Mouse (Mus musculus) heart, embryonic 12.5 days (tissue): ENCODE data around the gene Zfp362. TPM values are rescaled to one million over a fixed set of nuclear protein-coding genes. Genes with fewer than 3 reads are reported as not detected.

Experiments
- ATAC-seq: fragments of 200-750 bp; cut with Nextera tagmentation; 2 replicates; pipeline ENCODE4 v1.8.0; 2017; ENCODE audit warnings: moderate TSS enrichment, moderate library complexity; ENCODE audit not compliant: insufficient number of reproducible peaks, low FRiP score
- H3K27ac ChIP-seq: fragments of 300-500 bp; sonication (generic); 2 replicates; pipeline ENCODE4 v1.5.1; 2016; ENCODE audit warnings: mild to moderate bottlenecking, moderate library complexity; ENCODE audit not compliant: poor library complexity, severe bottlenecking
- H3K27me3 ChIP-seq: fragments of 300-500 bp; sonication (generic); replicated peaks from 2 replicates; pipeline ENCODE4 v1.6.1; 2016; ENCODE audit warnings: mild to moderate bottlenecking, moderate library complexity
- H3K36me3 ChIP-seq: fragments of 300-500 bp; sonication (generic); 2 replicates; pipeline ENCODE4 v1.6.1; 2016; ENCODE audit warnings: mild to moderate bottlenecking, moderate library complexity
- H3K4me1 ChIP-seq: fragments of 300-500 bp; sonication (generic); replicated peaks from 2 replicates; pipeline ENCODE4 v1.6.1; 2016; ENCODE audit warnings: mild to moderate bottlenecking
- H3K4me2 ChIP-seq: fragments of 300-500 bp; sonication (generic); 2 replicates; pipeline ENCODE4 v1.6.1; 2016; ENCODE audit warnings: mild to moderate bottlenecking, moderate library complexity
- H3K4me3 ChIP-seq: fragments of 300-500 bp; sonication (generic); 2 replicates; pipeline ENCODE4 v1.5.1; 2016; ENCODE audit warnings: mild to moderate bottlenecking
- H3K9ac ChIP-seq: fragments of 300-500 bp; sonication (generic); 2 replicates; pipeline ENCODE4 v1.6.1; 2016; ENCODE audit warnings: mild to moderate bottlenecking, moderate library complexity
- H3K9me3 ChIP-seq: fragments of 300-500 bp; sonication (generic); replicated peaks from 2 replicates; pipeline ENCODE4 v1.6.1; 2016; ENCODE audit warnings: mild to moderate bottlenecking, moderate library complexity
- WGBS: fragments of 180-500 bp; shearing (Covaris S2); methylation state at CpG from one replicate; pipeline ENCODE4 v1.1.7; 2016; 5-methylcytosine and 5-hydroxymethylcytosine counted together
- polyA plus RNA-seq: library from polyadenylated mRNA; unstranded; fragments of >200 nt; fragmentation: Nextera tagmentation; extraction: Ambion mirVana; gene quantifications from 2 replicates; pipeline ENCODE4 v1.2.1, GENCODE M21; 2016

The Zfp362 gene
- polyA plus RNA-seq, 1 experiment from 2014 or later, result 21.3 TPM

DNA sequence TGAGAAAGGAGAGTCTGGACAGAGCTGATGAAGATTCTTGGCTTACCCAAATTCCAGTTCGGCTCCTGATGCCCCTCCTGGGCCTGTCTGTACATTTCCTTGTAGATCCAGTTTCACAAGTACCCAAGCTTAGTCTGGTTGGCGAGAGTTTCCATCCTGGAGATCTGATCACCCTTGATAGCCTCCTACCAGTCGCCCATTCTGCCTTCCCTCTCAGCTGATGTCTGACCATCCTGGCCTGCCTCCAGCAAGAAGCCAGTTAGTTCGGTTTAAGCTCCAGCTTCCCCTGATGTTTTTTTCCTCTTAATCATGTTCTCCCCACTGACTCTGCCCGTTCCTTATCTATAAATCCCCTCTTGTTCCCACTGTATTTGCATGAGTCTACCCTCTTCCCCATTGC, 32.4 kb upstream of the Zfp362 start:
- Histone ChIP-seq H3K36me3 (no peaks in the 10 kb centered on the region), H3K9me3 (no peaks in the 10 kb centered on the region), H3K27ac (peak overlapping the region; percentile 91), H3K9ac (no peak overlapping the region), H3K4me2 (no peak overlapping the region), H3K4me3 (no peak overlapping the region), H3K27me3 (no peaks in the 10 kb centered on the region), H3K4me1 (peaks cover 38% of the 10 kb centered on the region)
- 31% methylated on average over 5 of the region's 5 CpGs for WGBS
- no peak for ATAC-seq

- H3K36me3 ChIP-seq, result no peaks in the 10 kb centered on the region
- H3K27me3 ChIP-seq, result no peaks in the 10 kb centered on the region
- 64% methylated on average over 3 of the region's 3 CpGs for WGBS
- no peak overlapping the region for H3K27ac ChIP-seq
- no peak overlapping the region for H3K9ac ChIP-seq
- H3K4me3 ChIP-seq, result no peak overlapping the region
- no peak for ATAC-seq
- H3K9me3 ChIP-seq, result 0 out of 2 replicates have a peak, but pooled peaks cover 3% of the 10 kb centered on the region
- no peak overlapping the region for H3K4me2 ChIP-seq
- no peaks in the 10 kb centered on the region for H3K4me1 ChIP-seq
These were observed 18.3 kb upstream of the Zfp362 start for GRCm38 (mm10) chr4:128824131-128824530.

- no peak for ATAC-seq
- H3K36me3 ChIP-seq, result no peaks in the 10 kb centered on the region
- 60% methylated on average over 12 of the region's 12 CpGs for WGBS
These were observed 14.7 kb upstream of the Zfp362 start for GRCm38 (mm10) chr4:128820568-128820967.

DNA sequence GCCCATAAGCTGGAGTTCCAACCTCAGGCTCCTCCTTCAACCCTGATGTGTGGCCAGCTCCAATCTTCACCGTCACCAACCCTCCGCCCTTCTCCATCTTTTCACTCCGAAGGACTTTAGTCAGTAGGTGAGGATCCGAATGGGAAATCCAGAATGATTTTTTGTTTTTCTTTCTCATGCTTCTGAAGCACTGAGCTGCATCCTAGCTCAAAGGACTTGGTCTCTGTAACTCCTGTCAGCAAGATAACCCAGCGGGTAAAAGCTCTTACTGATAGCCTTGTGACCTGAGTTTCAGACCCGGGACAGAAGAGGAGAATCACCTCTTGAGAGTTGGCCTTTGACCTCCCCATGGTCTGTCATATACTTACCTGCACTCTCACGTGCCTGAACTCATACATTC, 11.2 kb upstream of the Zfp362 start:
- Histone ChIP-seq H3K4me2 (no peak overlapping the region), H3K27me3 (no peaks in the 10 kb centered on the region), H3K36me3 (no peaks in the 10 kb centered on the region), H3K4me1 (peaks cover 6% of the 10 kb centered on the region), H3K9me3 (no peaks in the 10 kb centered on the region), H3K9ac (no peak overlapping the region), H3K27ac (no peak overlapping the region), H3K4me3 (no peak overlapping the region)
- WGBS, result 26% methylated on average over 7 of the region's 7 CpGs
- no peak for ATAC-seq

More at GRCm38 (mm10) chr4:128820568-128820967, 14.7 kb upstream of the Zfp362 start:
- H3K4me2 ChIP-seq, result no peak overlapping the region
- H3K27ac ChIP-seq, result no peak overlapping the region
- H3K27me3 ChIP-seq, result no peaks in the 10 kb centered on the region
- H3K9me3 ChIP-seq, result no peaks in the 10 kb centered on the region
- H3K9ac ChIP-seq, result no peak overlapping the region
- no peak overlapping the region for H3K4me3 ChIP-seq
- 0 out of 2 replicates have a peak, but pooled peaks cover 2% of the 10 kb centered on the region for H3K4me1 ChIP-seq

GRCm38 (mm10) chr4:128811382-128812056, 5.7 kb upstream of the Zfp362 start:
- Histone ChIP-seq H3K27me3 (no peaks in the 10 kb centered on the region), H3K4me1 (peaks cover 11% of the 10 kb centered on the region), H3K4me2 (peak overlapping the region; percentile 68), H3K36me3 (no peaks in the 10 kb centered on the region), H3K9me3 (no peaks in the 10 kb centered on the region), H3K9ac (peak overlapping the region; percentile 73), H3K4me3 (peak overlapping the region; percentile 54), H3K27ac (no peak overlapping the region)
- WGBS, result 14% methylated on average over 16 of the region's 16 CpGs
- ATAC-seq, result peak; percentile 90

DNA sequence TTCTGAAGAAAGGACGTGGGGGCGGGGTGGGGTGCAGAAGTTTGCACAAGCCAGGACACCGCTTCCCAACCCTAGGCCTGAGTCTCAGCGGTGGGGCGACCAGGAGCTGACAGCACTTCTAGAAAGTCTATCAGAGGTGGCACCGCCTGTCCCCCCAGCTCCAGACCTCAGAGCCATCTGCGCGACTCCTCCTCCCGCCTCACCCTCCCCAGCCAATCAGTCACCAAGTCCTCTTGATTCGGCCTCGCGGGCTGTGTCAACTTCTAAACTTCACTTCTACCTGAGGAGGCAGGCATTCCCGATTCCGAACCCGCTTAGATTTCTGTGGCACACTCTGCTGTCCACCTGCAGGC, 958 bp upstream of the Zfp362 start:
- 1% methylated on average over 15 of the region's 15 CpGs for WGBS
- Histone ChIP-seq H3K27ac (peak overlapping the region; percentile 97), H3K36me3 (no peaks in the 10 kb centered on the region), H3K9ac (peak overlapping the region; percentile 99), H3K27me3 (no peaks in the 10 kb centered on the region), H3K4me1 (peaks cover 37% of the 10 kb centered on the region), H3K4me2 (peak overlapping the region; percentile 91), H3K9me3 (no peaks in the 10 kb centered on the region), H3K4me3 (peak overlapping the region; percentile 100)
- peak; percentile 72 for ATAC-seq

- Histone ChIP-seq H3K36me3 (no peaks in the 10 kb centered on the region), H3K9ac (peak overlapping the region; percentile 99), H3K4me1 (peaks cover 39% of the 10 kb centered on the region), H3K27ac (peak overlapping the region; percentile 97), H3K4me2 (peak overlapping the region; percentile 91), H3K9me3 (no peaks in the 10 kb centered on the region), H3K4me3 (peak overlapping the region; percentile 100), H3K27me3 (no peaks in the 10 kb centered on the region)
- peak; percentile 16; the same call in 1 of the 2 replicates for ATAC-seq
- 17% methylated on average over 74 of the region's 74 CpGs for WGBS
These were observed 449 bp downstream of the Zfp362 start for GRCm38 (mm10) chr4:128805150-128806042.

GRCm38 (mm10) chr4:128804426-128805149, 1.3 kb downstream of the Zfp362 start:
- peak overlapping the region; percentile 100 for H3K4me3 ChIP-seq
- H3K9me3 ChIP-seq, result no peaks in the 10 kb centered on the region
- 0% methylated on average over 6 of the region's 6 CpGs for WGBS
- H3K27ac ChIP-seq, result peak overlapping the region; percentile 97
- 0 out of 2 replicates have a peak, but pooled peaks have one; percentile 13 for ATAC-seq
- peak overlapping the region; percentile 91 for H3K4me2 ChIP-seq
- peak overlapping the region; percentile 99 for H3K9ac ChIP-seq
- H3K36me3 ChIP-seq, result no peaks in the 10 kb centered on the region
- peaks cover 44% of the 10 kb centered on the region for H3K4me1 ChIP-seq
- H3K27me3 ChIP-seq, result no peaks in the 10 kb centered on the region

DNA sequence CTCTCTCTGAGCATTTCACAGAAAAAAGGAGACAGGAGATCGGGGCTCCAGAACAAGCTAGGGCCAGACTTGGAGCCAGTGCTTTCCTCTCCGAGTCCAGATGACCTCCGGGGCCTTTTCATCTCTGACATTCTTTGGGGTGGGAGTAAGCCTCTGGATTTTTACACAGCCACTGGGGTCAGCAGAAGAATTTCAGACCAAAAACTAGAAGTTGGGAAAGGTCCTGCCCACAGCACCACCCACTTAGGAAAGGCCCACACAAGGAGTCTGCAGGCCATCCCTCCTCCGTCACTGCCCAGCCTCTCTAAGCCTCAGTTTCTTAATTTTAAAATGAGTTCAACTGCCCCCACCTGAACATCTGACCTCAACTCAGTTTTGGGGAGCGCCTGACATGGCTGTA, 2.3 kb downstream of the Zfp362 start:
- 44% methylated on average over 5 of the region's 5 CpGs for WGBS
- H3K4me3 ChIP-seq, result peak overlapping the region; percentile 100
- no peaks in the 10 kb centered on the region for H3K36me3 ChIP-seq
- peaks cover 54% of the 10 kb centered on the region for H3K4me1 ChIP-seq
- no peak for ATAC-seq
- H3K4me2 ChIP-seq, result peak overlapping the region; percentile 91
- peak overlapping the region; percentile 99 for H3K9ac ChIP-seq
- peak overlapping the region; percentile 97 for H3K27ac ChIP-seq
- H3K9me3 ChIP-seq, result no peaks in the 10 kb centered on the region
- H3K27me3 ChIP-seq, result no peaks in the 10 kb centered on the region

GRCm38 (mm10) chr4:128801675-128802465, 4.0 kb downstream of the Zfp362 start:
- no peak overlapping the region for H3K4me2 ChIP-seq
- no peak for ATAC-seq
- H3K4me3 ChIP-seq, result no peak overlapping the region
- no peaks in the 10 kb centered on the region for H3K27me3 ChIP-seq
- 36% methylated on average over 9 of the region's 9 CpGs for WGBS
- peaks cover 70% of the 10 kb centered on the region for H3K4me1 ChIP-seq
- no peaks in the 10 kb centered on the region for H3K36me3 ChIP-seq
- no peak overlapping the region for H3K27ac ChIP-seq
- H3K9ac ChIP-seq, result peak overlapping the region; percentile 23; the same call in 1 of the 2 replicates
- H3K9me3 ChIP-seq, result no peaks in the 10 kb centered on the region
